Mouse (Mus musculus) spleen, adult 2 months (tissue): ENCODE results near the gene Gm10717.
"Not testable (repeated sequence)": the region's sequence is repeated elsewhere in the genome, so short reads cannot be mapped to it uniquely, and the experiment has no call there.

Source experiments
- CTCF ChIP-seq: fragments of 200-500 bp; IDR thresholded peaks from 2 replicates; pipeline ENCODE4 v1.5.1; 2011; ENCODE audit warnings: mild to moderate bottlenecking, inconsistent platforms; ENCODE audit not compliant: insufficient read depth, insufficient read length, insufficient replicate concordance; ENCODE audit errors: extremely low read depth
- POLR2A ChIP-seq: fragments of 200-500 bp; IDR thresholded peaks from 2 replicates; pipeline ENCODE4 v1.6.1; 2011; ENCODE audit warnings: low read depth, low read length, inconsistent platforms

GRCm38 (mm10) chr9:3034299-3034698, 9.1 kb downstream of the Gm10717 start, which contains the start of gene Gm17535:
- not testable (repeated sequence) for TF ChIP-seq CTCF, POLR2A
